Mouse (Mus musculus): ENCODE measurements around the gene Entpd5. TPM values are rescaled to one million over a fixed set of nuclear protein-coding genes. Genes with fewer than 3 reads are reported as not detected.
A peak's percentile ranks its signal among the peaks of the same experiment; 100 is the strongest.

Entpd5 gene
- polyA plus RNA-seq, 1 experiment from 2014 or later, result 18.3 TPM

DNA sequence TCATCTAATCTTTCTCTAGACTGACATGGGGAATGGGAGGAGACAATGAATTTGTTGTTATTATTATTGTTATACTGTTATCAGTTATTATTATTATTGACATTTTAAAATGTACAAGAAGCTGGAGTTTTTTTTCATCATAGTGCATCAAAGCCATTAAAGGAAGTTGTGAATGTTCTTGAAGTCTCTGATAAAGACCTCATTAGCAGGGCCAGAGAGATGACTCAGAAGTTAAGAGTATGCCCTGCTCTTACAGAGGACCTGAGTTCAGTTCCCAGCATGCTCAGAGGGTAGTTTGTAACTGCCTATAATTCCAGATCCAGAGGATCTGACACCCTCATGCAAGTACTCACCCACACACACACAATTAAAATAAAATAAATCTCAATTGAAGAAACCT, 11.1 kb downstream of the Entpd5 start:
- Histone ChIP-seq H3K36me3 (no peaks in the 10 kb centered on the region), H3K4me1 (no peaks in the 10 kb centered on the region; the same call in 1 of the 2 replicates), H3K27me3 (no peaks in the 10 kb centered on the region), H3K9me3 (no peaks in the 10 kb centered on the region), H3K4me3 (no peak overlapping the region), H3K27ac (no peak overlapping the region), H3K4me2 (no peak overlapping the region), H3K9ac (no peak overlapping the region)
- ATAC-seq (ENCODE audit: borderline replicate concordance, extremely low read depth, low FRiP score, low TSS enrichment), result no peak

DNA sequence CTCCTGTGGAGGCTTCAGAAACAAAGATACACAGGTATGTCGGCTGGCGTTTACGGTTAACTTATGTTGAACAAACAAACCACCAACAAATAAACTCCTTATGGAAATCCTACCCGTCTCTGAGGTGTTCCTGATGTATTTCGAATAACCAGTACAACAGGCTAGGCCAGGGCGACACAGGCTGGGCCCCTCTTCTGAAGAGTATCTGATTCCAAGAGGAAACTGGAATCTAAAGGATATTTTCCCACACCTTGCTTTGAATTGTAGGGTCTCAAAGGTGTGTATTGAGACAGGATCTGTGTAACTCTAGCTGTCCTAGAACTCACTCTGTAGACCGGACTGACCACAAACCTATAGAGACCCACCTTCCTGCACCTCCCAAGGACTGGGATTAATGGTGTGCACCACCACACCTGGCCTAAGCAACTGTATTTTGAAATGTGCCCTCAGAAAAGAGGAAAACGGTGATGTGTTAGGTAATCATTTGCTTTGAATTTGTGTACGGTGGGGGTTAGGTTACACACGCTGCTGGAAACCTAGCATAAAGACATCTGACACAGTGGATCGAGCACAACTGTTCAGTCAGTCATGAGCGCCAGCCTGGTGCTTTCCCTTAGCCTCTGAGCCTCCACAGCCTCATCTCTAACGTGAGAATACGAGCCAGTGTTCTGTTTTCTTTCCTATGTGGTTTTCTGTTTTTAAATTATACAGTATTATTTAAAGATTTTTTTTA, 11.7 kb downstream of the Entpd5 start:
- ATAC-seq (ENCODE audit: borderline replicate concordance, extremely low read depth, low FRiP score, low TSS enrichment), result no peak
- Histone ChIP-seq H3K27me3 (no peaks in the 10 kb centered on the region), H3K27ac (no peak overlapping the region), H3K9me3 (no peaks in the 10 kb centered on the region), H3K4me1 (no peaks in the 10 kb centered on the region; the same call in 1 of the 2 replicates), H3K4me3 (no peak overlapping the region), H3K4me2 (no peak overlapping the region), H3K36me3 (no peaks in the 10 kb centered on the region), H3K9ac (no peak overlapping the region)
- WGBS, result 80% methylated on average over 14 of the region's 14 CpGs

- no peak for ATAC-seq (ENCODE audit: borderline replicate concordance, extremely low read depth, low FRiP score, low TSS enrichment)
- no peak overlapping the region for H3K4me2 ChIP-seq
- H3K27me3 ChIP-seq, result no peaks in the 10 kb centered on the region
- H3K9me3 ChIP-seq, result no peaks in the 10 kb centered on the region
- H3K4me1 ChIP-seq, result no peaks in the 10 kb centered on the region
- H3K9ac ChIP-seq, result no peak overlapping the region
- H3K36me3 ChIP-seq, result no peaks in the 10 kb centered on the region
- WGBS, result 84% methylated on average over 5 of the region's 5 CpGs
- no peak overlapping the region for H3K27ac ChIP-seq
- H3K4me3 ChIP-seq, result no peak overlapping the region
Measured at GRCm38 (mm10) chr12:84393847-84394246, 15.0 kb downstream of the Entpd5 start.

DNA sequence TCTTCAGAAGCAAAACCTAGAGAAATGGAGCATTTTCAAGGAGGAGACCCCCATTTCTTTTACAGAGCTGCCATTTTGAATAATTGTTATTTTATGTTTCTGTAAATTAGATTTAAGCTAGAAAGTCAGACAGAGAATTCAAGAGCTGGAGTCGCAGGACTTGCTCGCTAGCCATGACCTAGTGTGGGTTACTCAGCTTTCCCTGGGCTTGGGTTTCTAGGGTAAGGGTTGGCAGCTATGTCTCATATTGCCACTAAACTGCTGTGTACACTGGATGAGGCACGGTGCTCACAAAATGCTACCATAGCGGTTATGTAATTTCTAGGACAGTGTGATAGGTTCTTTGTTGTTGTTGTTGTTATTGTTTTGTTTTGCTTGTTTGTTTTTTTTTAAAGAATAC, 16.1 kb downstream of the Entpd5 start:
- Histone ChIP-seq H3K36me3 (no peaks in the 10 kb centered on the region), H3K27ac (no peak overlapping the region), H3K9me3 (no peaks in the 10 kb centered on the region), H3K27me3 (no peaks in the 10 kb centered on the region), H3K9ac (no peak overlapping the region), H3K4me2 (no peak overlapping the region), H3K4me3 (no peak overlapping the region), H3K4me1 (no peaks in the 10 kb centered on the region)
- 97% methylated on average over 4 of the region's 4 CpGs for WGBS
- ATAC-seq (ENCODE audit: borderline replicate concordance, extremely low read depth, low FRiP score, low TSS enrichment), result no peak

- no peak overlapping the region for H3K9ac ChIP-seq
- no peak for ATAC-seq (ENCODE audit: borderline replicate concordance, extremely low read depth, low FRiP score, low TSS enrichment)
- 76% methylated on average over 6 of the region's 6 CpGs for WGBS
- H3K4me2 ChIP-seq, result no peak overlapping the region
- no peak overlapping the region for H3K4me3 ChIP-seq
- no peaks in the 10 kb centered on the region for H3K27me3 ChIP-seq
- no peaks in the 10 kb centered on the region for H3K9me3 ChIP-seq
- no peaks in the 10 kb centered on the region for H3K36me3 ChIP-seq
- H3K4me1 ChIP-seq, result peaks cover 5% of the 10 kb centered on the region
- H3K27ac ChIP-seq, result no peak overlapping the region
Measured at GRCm38 (mm10) chr12:84390336-84390735, 18.5 kb downstream of the Entpd5 start.

- H3K4me2 ChIP-seq, result no peak overlapping the region
- no peak overlapping the region for H3K27ac ChIP-seq
- WGBS, result 63% methylated on average over 14 of the region's 14 CpGs
- H3K36me3 ChIP-seq, result no peaks in the 10 kb centered on the region
- no peaks in the 10 kb centered on the region for H3K27me3 ChIP-seq
- H3K4me1 ChIP-seq, result peaks cover 11% of the 10 kb centered on the region
- H3K4me3 ChIP-seq, result no peak overlapping the region
- ATAC-seq (ENCODE audit: borderline replicate concordance, extremely low read depth, low FRiP score, low TSS enrichment), result no peak
- no peaks in the 10 kb centered on the region for H3K9me3 ChIP-seq
- no peak overlapping the region for H3K9ac ChIP-seq
Measured at GRCm38 (mm10) chr12:84388774-84389400, 19.9 kb downstream of the Entpd5 start.

GRCm38 (mm10) chr12:84388097-84388496, 20.7 kb downstream of the Entpd5 start:
- WGBS, result 82% methylated on average over 8 of the region's 8 CpGs
- Histone ChIP-seq H3K9ac (no peak overlapping the region), H3K36me3 (no peaks in the 10 kb centered on the region), H3K4me2 (no peak overlapping the region), H3K9me3 (no peaks in the 10 kb centered on the region), H3K27me3 (no peaks in the 10 kb centered on the region), H3K27ac (no peak overlapping the region), H3K4me3 (no peak overlapping the region), H3K4me1 (peaks cover 11% of the 10 kb centered on the region)
- no peak for ATAC-seq (ENCODE audit: borderline replicate concordance, extremely low read depth, low FRiP score, low TSS enrichment)

GRCm38 (mm10) chr12:84385408-84385807, 23.4 kb downstream of the Entpd5 start:
- no peak overlapping the region for H3K4me3 ChIP-seq
- no peaks in the 10 kb centered on the region for H3K9me3 ChIP-seq
- no peaks in the 10 kb centered on the region for H3K27me3 ChIP-seq
- no peak overlapping the region for H3K4me2 ChIP-seq
- H3K36me3 ChIP-seq, result no peaks in the 10 kb centered on the region
- no peak overlapping the region for H3K9ac ChIP-seq
- peaks cover 11% of the 10 kb centered on the region for H3K4me1 ChIP-seq
- ATAC-seq (ENCODE audit: borderline replicate concordance, extremely low read depth, low FRiP score, low TSS enrichment), result no peak
- WGBS, result 82% methylated on average over 4 of the region's 4 CpGs
- H3K27ac ChIP-seq, result peak overlapping the region; percentile 81

DNA sequence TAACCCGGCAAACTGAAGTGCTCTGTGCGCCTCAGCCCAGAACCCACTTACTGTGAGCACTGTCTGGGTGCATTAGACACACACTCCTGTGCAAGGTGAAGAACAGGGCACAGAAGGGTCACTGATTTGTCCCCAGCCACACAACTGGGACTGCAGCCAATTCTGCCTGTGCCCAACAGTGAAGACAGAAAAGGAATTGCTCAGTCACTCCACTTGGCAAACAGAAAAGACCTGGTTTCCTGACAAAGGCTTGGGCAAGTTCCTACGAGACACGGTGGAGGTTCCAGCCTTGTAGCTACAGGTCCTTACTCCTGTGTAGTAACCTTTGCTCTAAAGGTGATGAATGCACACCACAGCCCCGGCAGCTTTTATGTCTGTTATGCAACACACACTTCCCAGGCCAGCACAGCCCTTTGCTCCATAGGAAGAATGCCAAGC, 24.2 kb downstream of the Entpd5 start:
- Histone ChIP-seq H3K9ac (no peak overlapping the region), H3K27ac (peak overlapping the region; percentile 81), H3K4me3 (no peak overlapping the region), H3K27me3 (no peaks in the 10 kb centered on the region), H3K36me3 (no peaks in the 10 kb centered on the region), H3K4me2 (no peak overlapping the region), H3K9me3 (no peaks in the 10 kb centered on the region), H3K4me1 (peaks cover 11% of the 10 kb centered on the region)
- 44% methylated on average over 5 of the region's 5 CpGs for WGBS
- peak; percentile 76 for ATAC-seq (ENCODE audit: borderline replicate concordance, extremely low read depth, low FRiP score, low TSS enrichment)

DNA sequence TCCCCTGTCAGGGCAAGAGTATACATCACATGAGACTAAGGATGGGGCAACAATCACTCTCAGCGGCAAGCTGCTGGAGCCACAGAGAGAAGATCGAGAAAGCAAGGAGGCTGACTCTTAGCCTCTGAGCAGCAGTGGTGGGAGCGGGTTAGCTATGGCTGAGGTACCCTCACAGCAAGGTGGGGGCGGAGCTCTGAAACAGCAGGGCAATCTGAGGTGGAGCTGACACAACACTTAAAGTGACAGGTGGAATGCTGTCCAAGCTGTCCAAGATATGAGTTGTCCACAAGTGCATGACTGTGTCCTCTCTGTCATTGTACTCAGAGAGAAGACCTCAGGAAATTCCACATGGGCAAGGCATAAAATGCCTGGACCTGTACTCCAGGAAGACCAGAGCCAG, 26.5 kb downstream of the Entpd5 start:
- Histone ChIP-seq H3K9ac (no peak overlapping the region), H3K27ac (no peak overlapping the region), H3K4me1 (peaks cover 11% of the 10 kb centered on the region), H3K4me2 (no peak overlapping the region), H3K27me3 (no peaks in the 10 kb centered on the region), H3K4me3 (no peak overlapping the region), H3K9me3 (no peaks in the 10 kb centered on the region), H3K36me3 (no peaks in the 10 kb centered on the region)
- WGBS, result 76% methylated on average over 4 of the region's 4 CpGs
- no peak for ATAC-seq (ENCODE audit: borderline replicate concordance, extremely low read depth, low FRiP score, low TSS enrichment)

DNA sequence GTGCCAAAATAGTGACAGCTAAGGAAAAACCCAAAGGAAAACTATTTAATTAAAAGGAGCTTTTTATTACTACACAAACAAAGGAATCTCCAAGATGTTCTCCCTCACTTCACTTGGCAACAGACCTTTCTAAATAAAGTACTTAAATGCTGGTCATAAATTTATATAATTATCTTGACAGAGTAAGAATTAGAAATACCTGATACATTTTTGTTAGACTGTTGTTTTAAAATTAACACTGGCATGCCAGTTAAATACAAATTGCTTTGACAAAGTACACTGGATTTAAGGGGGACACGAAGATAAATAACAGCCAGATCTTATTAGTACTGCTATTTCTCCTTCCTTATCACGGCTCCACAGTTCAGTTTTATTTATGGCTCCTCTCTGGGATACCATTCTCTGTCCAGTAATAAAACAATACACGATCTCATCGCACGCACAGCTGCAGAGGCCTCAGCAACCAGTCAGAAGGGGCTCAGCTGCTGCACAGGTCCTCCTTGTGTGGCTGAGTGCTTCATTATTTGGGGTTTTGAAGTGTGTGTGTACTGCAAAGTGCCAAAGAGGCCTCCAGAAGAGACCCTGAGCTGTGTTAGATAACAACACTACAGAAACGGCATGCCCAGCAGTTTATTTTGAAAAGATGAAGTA, 34.9 kb downstream of the Entpd5 start:
- Histone ChIP-seq H3K36me3 (peaks cover 57% of the 10 kb centered on the region), H3K27ac (no peak overlapping the region)
- ATAC-seq (ENCODE audit: borderline replicate concordance, extremely low read depth, low FRiP score, low TSS enrichment), result no peak

GRCm38 (mm10) chr12:84371647-84372046, 37.2 kb downstream of the Entpd5 start:
- Histone ChIP-seq H3K4me3 (no peak overlapping the region), H3K9me3 (no peaks in the 10 kb centered on the region), H3K4me2 (no peak overlapping the region), H3K27me3 (no peaks in the 10 kb centered on the region), H3K4me1 (no peaks in the 10 kb centered on the region), H3K36me3 (peaks cover 72% of the 10 kb centered on the region), H3K27ac (no peak overlapping the region), H3K9ac (no peak overlapping the region)
- ATAC-seq (ENCODE audit: borderline replicate concordance, extremely low read depth, low FRiP score, low TSS enrichment), result no peak
- 90% methylated on average over 5 of the region's 5 CpGs for WGBS

More for the DNA sequence above, 34.9 kb downstream of the Entpd5 start:
- Histone ChIP-seq H3K4me3 (no peak overlapping the region), H3K9ac (no peak overlapping the region), H3K27me3 (no peaks in the 10 kb centered on the region), H3K4me2 (no peak overlapping the region), H3K9me3 (no peaks in the 10 kb centered on the region), H3K4me1 (no peaks in the 10 kb centered on the region)
- WGBS, result 76% methylated on average over 6 of the region's 6 CpGs

Data from lung, embryonic 15.5 days (tissue).